Mouse (Mus musculus) midbrain, embryonic 13.5 days (tissue): Measurements from ENCODE around the gene Mkln1. TPM values are rescaled to one million over a fixed set of nuclear protein-coding genes. Genes with fewer than 3 reads are reported as not detected.

Experiments
- ATAC-seq: fragments of 200-750 bp; cut with Nextera tagmentation; 2 replicates; pipeline ENCODE4 v1.8.0; 2017; ENCODE audit warnings: mild to moderate bottlenecking, moderate TSS enrichment, moderate library complexity
- H3K27ac ChIP-seq: fragments of 300-500 bp; sonication (generic); 2 replicates; pipeline ENCODE4 v1.5.1; 2015; ENCODE audit warnings: inconsistent platforms, mild to moderate bottlenecking, moderate library complexity
- H3K27me3 ChIP-seq: fragments of 300-500 bp; sonication (generic); 2 replicates; pipeline ENCODE4 v1.6.1; 2015; ENCODE audit warnings: mild to moderate bottlenecking, inconsistent platforms
- H3K36me3 ChIP-seq: fragments of 300-500 bp; sonication (generic); 2 replicates; pipeline ENCODE4 v1.6.1; 2015; ENCODE audit warnings: mild to moderate bottlenecking, inconsistent platforms
- H3K4me1 ChIP-seq: fragments of 300-500 bp; sonication (generic); replicated peaks from 2 replicates; pipeline ENCODE4 v1.6.1; 2015; ENCODE audit warnings: inconsistent platforms
- H3K4me2 ChIP-seq: fragments of 300-500 bp; sonication (generic); replicated peaks from 2 replicates; pipeline ENCODE4 v1.6.1; 2015; ENCODE audit warnings: moderate library complexity, mild to moderate bottlenecking, inconsistent platforms
- H3K4me3 ChIP-seq: fragments of 300-500 bp; sonication (generic); replicated peaks from 2 replicates; pipeline ENCODE4 v1.5.1; 2015; ENCODE audit warnings: mild to moderate bottlenecking, inconsistent platforms
- H3K9ac ChIP-seq: fragments of 300-500 bp; sonication (generic); replicated peaks from 2 replicates; pipeline ENCODE4 v1.6.1; 2015; ENCODE audit warnings: mild to moderate bottlenecking, inconsistent platforms
- H3K9me3 ChIP-seq: fragments of 300-500 bp; sonication (generic); 2 replicates; pipeline ENCODE4 v1.6.1; 2016; ENCODE audit warnings: mild to moderate bottlenecking, inconsistent platforms
- WGBS: fragments of 180-500 bp; shearing (Covaris S2); methylation state at CpG from one replicate; pipeline ENCODE4 v1.1.7; 2015; 5-methylcytosine and 5-hydroxymethylcytosine counted together
- polyA plus RNA-seq: library from polyadenylated mRNA; unstranded; fragments of >200 nt; fragmentation: Nextera tagmentation; extraction: Ambion mirVana; gene quantifications from 2 replicates; pipeline ENCODE4 v1.2.1, GENCODE M21; 2015

Gene Mkln1
- polyA plus RNA-seq, 1 experiment from 2014 or later = 167 TPM

- peak; percentile 94 for ATAC-seq
- Histone ChIP-seq H3K4me3 (peak within 1 kb of the TSS; percentile 86), H3K27me3 (peaks cover 14% of the 10 kb centered on the region), H3K36me3 (no peaks in the 10 kb centered on the region), H3K9me3 (no peaks in the 10 kb centered on the region), H3K27ac (peak within 1 kb of the TSS; percentile 71), H3K9ac (peak within 1 kb of the TSS; percentile 92), H3K4me2 (peak within 1 kb of the TSS; percentile 86), H3K4me1 (peaks cover 66% of the 10 kb centered on the region)
- WGBS = under 1% methylated on average over 71 of the region's 91 CpGs
Measured at GRCm38 (mm10) chr6:31563235-31564181, 165.0 kb downstream of the Mkln1 start, which contains the start of gene Podxl. Gene Podxl (minus strand): TSS chr6:31563981.

GRCm38 (mm10) chr6:31564182-31564531, 165.6 kb downstream of the Mkln1 start:
- Histone ChIP-seq H3K4me2 (peak overlapping the region; percentile 86), H3K9me3 (no peaks in the 10 kb centered on the region), H3K4me3 (peak overlapping the region; percentile 86), H3K36me3 (no peaks in the 10 kb centered on the region), H3K27me3 (peaks cover 14% of the 10 kb centered on the region), H3K4me1 (peaks cover 65% of the 10 kb centered on the region), H3K27ac (peak overlapping the region; percentile 71), H3K9ac (peak overlapping the region; percentile 92)
- WGBS = under 1% methylated on average over 18 of the region's 18 CpGs
- no peak for ATAC-seq

GRCm38 (mm10) chr6:31564901-31565391, 166.4 kb downstream of the Mkln1 start:
- H3K27ac ChIP-seq = peak overlapping the region; percentile 71
- peak overlapping the region; percentile 39 for H3K9ac ChIP-seq
- peaks cover 57% of the 10 kb centered on the region for H3K4me1 ChIP-seq
- no peak for ATAC-seq
- H3K36me3 ChIP-seq = no peaks in the 10 kb centered on the region
- H3K4me3 ChIP-seq = peak overlapping the region; percentile 86
- 1% methylated on average over 17 of the region's 17 CpGs for WGBS
- no peaks in the 10 kb centered on the region for H3K9me3 ChIP-seq
- H3K4me2 ChIP-seq = peak overlapping the region; percentile 86
- peaks cover 14% of the 10 kb centered on the region for H3K27me3 ChIP-seq

Other genes with a start within 250 kb of the Mkln1 start
- 12.3 and 14.1 TPM in 2 replicates for gene Podxl, start 165.2 kb downstream of the Mkln1 start, polyA plus RNA-seq